Mouse (Mus musculus): Measurements from ENCODE around the gene Ccdc162. TPM values are rescaled to one million over a fixed set of nuclear protein-coding genes. Genes with fewer than 3 reads are reported as not detected.

Ccdc162 gene
- total RNA-seq, 2 experiments from 2014 or later = 2.6 to 3.4 TPM

GRCm38 (mm10) chr10:41543844-41544243 is 172.6 kb downstream of the Ccdc162 start:
- DNase-seq (ENCODE audit: low spot score in 2 of 2) = no peak

- no peak for DNase-seq (ENCODE audit: low spot score in 2 of 2)
These were observed 173.0 kb downstream of the Ccdc162 start for GRCm38 (mm10) chr10:41543439-41543838.

- DNase-seq (ENCODE audit: low spot score in 2 of 2) = no peak
These were observed 174.4 kb downstream of the Ccdc162 start for GRCm38 (mm10) chr10:41542057-41542456.

GRCm38 (mm10) chr10:41538986-41539385 is 177.4 kb downstream of the Ccdc162 start:
- no peak for DNase-seq (ENCODE audit: low spot score in 2 of 2)

- DNase-seq (ENCODE audit: low spot score in 2 of 2) = no peak
These were observed 178.5 kb downstream of the Ccdc162 start for GRCm38 (mm10) chr10:41537983-41538330.

GRCm38 (mm10) chr10:41537226-41537982 is 179.0 kb downstream of the Ccdc162 start:
- DNase-seq (ENCODE audit: low spot score in 2 of 2) = no peak

- DNase-seq (ENCODE audit: low spot score in 2 of 2) = no peak
These were observed 179.7 kb downstream of the Ccdc162 start for GRCm38 (mm10) chr10:41536714-41537113.

- DNase-seq (ENCODE audit: low spot score in 2 of 2) = no peak
These were observed 180.4 kb downstream of the Ccdc162 start for GRCm38 (mm10) chr10:41535991-41536390.

- no peak for DNase-seq (ENCODE audit: low spot score in 2 of 2)
These were observed 186.5 kb downstream of the Ccdc162 start for GRCm38 (mm10) chr10:41529972-41530371.

GRCm38 (mm10) chr10:41525696-41526095 is 190.7 kb downstream of the Ccdc162 start:
- no peak for DNase-seq (ENCODE audit: low spot score in 2 of 2)

- DNase-seq (ENCODE audit: low spot score in 2 of 2) = no peak
These were observed 193.0 kb downstream of the Ccdc162 start for GRCm38 (mm10) chr10:41523386-41523785.

- no peak for DNase-seq (ENCODE audit: low spot score in 2 of 2)
These were observed 196.1 kb downstream of the Ccdc162 start for GRCm38 (mm10) chr10:41520410-41520673.

GRCm38 (mm10) chr10:41519640-41520409 is 196.6 kb downstream of the Ccdc162 start:
- DNase-seq (ENCODE audit: low spot score in 2 of 2) = peak; percentile 32 to 65

GRCm38 (mm10) chr10:41518981-41519618 is 197.3 kb downstream of the Ccdc162 start, which contains the start of gene Cd164:
Cd164 (plus strand) TSS chr10:41519414.
- peak; percentile 88 to 93 for DNase-seq (ENCODE audit: low spot score in 2 of 2)

- DNase-seq (ENCODE audit: low spot score in 2 of 2) = peak; percentile 30 to 68
These were observed 197.9 kb downstream of the Ccdc162 start for GRCm38 (mm10) chr10:41518508-41518980.

- DNase-seq (ENCODE audit: low spot score in 2 of 2) = no peak
These were observed 201.5 kb downstream of the Ccdc162 start for GRCm38 (mm10) chr10:41514921-41515320.

- no peak for DNase-seq (ENCODE audit: low spot score in 2 of 2)
These were observed 202.1 kb downstream of the Ccdc162 start for GRCm38 (mm10) chr10:41514301-41514700.

- DNase-seq (ENCODE audit: low spot score in 2 of 2) = no peak
These were observed 207.3 kb downstream of the Ccdc162 start for GRCm38 (mm10) chr10:41509160-41509559.

GRCm38 (mm10) chr10:41505446-41505845 is 211.0 kb downstream of the Ccdc162 start:
- peak in 1 of 2 experiments; percentile 67 for DNase-seq (ENCODE audit: low spot score in 2 of 2)

GRCm38 (mm10) chr10:41504996-41505395 is 211.4 kb downstream of the Ccdc162 start:
- no peak for DNase-seq (ENCODE audit: low spot score in 2 of 2)

- DNase-seq (ENCODE audit: low spot score in 2 of 2) = no peak
These were observed 215.5 kb downstream of the Ccdc162 start for GRCm38 (mm10) chr10:41500941-41501340.

- DNase-seq (ENCODE audit: low spot score in 2 of 2) = no peak
These were observed 225.3 kb downstream of the Ccdc162 start for GRCm38 (mm10) chr10:41491111-41491510.

Measured in gastrocnemius, postnatal 4 days (tissue).